Mouse (Mus musculus): ENCODE measurements around the gene Scaf8.

DNA sequence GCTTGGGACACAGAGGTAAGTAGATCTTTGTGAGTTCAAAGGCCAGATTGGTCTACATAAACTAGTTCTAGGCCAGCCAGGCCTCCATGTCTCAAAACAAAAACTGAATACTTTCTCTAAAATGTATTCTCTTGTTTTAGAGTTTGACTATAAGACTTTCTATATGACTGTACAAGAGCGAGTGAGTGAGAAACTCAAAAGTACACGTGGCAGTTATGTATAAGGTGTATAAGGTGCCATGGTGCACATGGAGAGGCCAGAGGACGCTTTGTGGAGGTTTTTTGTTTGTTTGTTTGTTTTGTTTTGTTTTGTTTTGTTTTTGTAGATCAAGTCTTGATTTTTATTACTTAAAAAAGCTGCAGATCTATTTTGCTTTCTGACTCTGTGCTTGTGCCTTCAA lies 15.0 kb downstream of the Scaf8 start:
- no peak for TF ChIP-seq CTCF (conservative IDR thresholded peaks at IDR 0.05; ENCODE audit: insufficient read depth, insufficient read length, low read depth, low read length)
- no peak for TF ChIP-seq POLR2A (IDR thresholded peaks at IDR 0.05; ENCODE audit: low read depth, low read length)
